Mouse (Mus musculus) midbrain, embryonic 15.5 days (tissue): ENCODE data around the gene Adam15. TPM values are rescaled to one million over a fixed set of nuclear protein-coding genes. Genes with fewer than 3 reads are reported as not detected.

Source experiments
- ATAC-seq: fragments of 200-750 bp; cut with Nextera tagmentation; replicated peaks from 2 replicates; pipeline ENCODE4 v1.8.0; 2017; ENCODE audit warnings: moderate TSS enrichment
- H3K27ac ChIP-seq: fragments of 300-500 bp; sonication (generic); 2 replicates; pipeline ENCODE4 v1.5.1; 2015; ENCODE audit warnings: mild to moderate bottlenecking, inconsistent platforms
- H3K27me3 ChIP-seq: fragments of 300-500 bp; sonication (generic); replicated peaks from 2 replicates; pipeline ENCODE4 v1.6.1; 2015; ENCODE audit warnings: inconsistent platforms
- H3K36me3 ChIP-seq: fragments of 300-500 bp; sonication (generic); replicated peaks from 2 replicates; pipeline ENCODE4 v1.6.1; 2015; ENCODE audit warnings: inconsistent platforms
- H3K4me1 ChIP-seq: fragments of 300-500 bp; sonication (generic); 2 replicates; pipeline ENCODE4 v1.6.1; 2015; ENCODE audit warnings: inconsistent platforms
- H3K4me2 ChIP-seq: fragments of 300-500 bp; sonication (generic); 2 replicates; pipeline ENCODE4 v1.6.1; 2015; ENCODE audit warnings: inconsistent platforms, mild to moderate bottlenecking, moderate library complexity
- H3K4me3 ChIP-seq: fragments of 300-500 bp; sonication (generic); 2 replicates; pipeline ENCODE4 v1.5.1; 2015; ENCODE audit warnings: mild to moderate bottlenecking, inconsistent platforms
- H3K9ac ChIP-seq: fragments of 300-500 bp; sonication (generic); 2 replicates; pipeline ENCODE4 v1.6.1; 2015; ENCODE audit warnings: mild to moderate bottlenecking, inconsistent platforms
- H3K9me3 ChIP-seq: fragments of 300-500 bp; sonication (generic); 2 replicates; pipeline ENCODE4 v1.6.1; 2016; ENCODE audit warnings: inconsistent platforms
- WGBS: fragments of 180-500 bp; shearing (Covaris S2); methylation state at CpG from one replicate; pipeline ENCODE4 v1.1.7; 2015; ENCODE audit warnings: mixed read lengths; 5-methylcytosine and 5-hydroxymethylcytosine counted together
- polyA plus RNA-seq: library from polyadenylated mRNA; unstranded; fragments of >200 nt; fragmentation: Nextera tagmentation; extraction: Ambion mirVana; gene quantifications from 2 replicates; pipeline ENCODE4 v1.2.1, GENCODE M21; 2015

Adam15 gene
- polyA plus RNA-seq, 1 experiment from 2014 or later, result 59.5 TPM

DNA sequence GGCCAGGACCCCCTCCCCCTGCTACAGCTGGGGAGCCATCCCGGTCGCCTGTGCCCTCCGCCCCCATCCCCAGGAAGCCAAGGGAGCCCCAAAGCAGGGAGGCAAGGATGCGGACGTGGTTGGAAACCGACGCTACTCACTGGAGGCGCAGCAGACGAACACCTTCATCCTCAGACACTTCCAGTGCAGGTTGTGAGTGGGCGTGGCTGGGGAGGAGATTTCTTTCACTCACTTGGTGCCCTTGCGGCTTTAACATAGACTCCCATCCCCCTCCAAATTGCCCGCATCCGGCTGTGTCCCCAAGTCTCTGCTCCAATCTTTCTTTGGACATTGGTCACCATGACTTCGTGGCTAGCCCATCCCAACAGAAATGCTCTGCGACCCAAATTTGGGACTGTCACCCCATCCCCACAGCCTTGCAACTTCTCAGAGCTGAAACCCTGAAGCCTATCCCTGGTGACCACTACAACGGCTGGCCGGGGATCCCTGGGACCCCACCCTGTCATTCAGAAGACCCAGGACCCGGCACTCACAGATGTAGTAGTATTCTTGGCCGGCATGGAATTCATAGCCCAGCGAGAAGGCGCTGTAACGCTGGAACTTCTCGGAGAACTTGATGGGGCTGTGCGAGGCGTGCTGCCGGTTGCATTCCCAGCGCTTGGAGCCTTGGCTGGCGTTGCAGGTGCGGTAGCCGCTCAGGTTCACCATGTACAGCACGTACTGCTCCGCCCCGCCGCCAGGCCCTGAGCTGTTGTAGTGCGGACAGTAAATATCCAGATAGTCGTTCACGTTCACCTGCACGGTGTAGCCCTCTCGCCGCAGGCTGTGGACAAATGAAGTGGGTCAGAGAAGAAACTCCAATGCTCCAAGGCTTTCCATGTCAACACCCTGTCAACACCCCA, 33.6 kb downstream of the Adam15 start:
- Histone ChIP-seq H3K27ac (0 out of 2 replicates have a peak overlapping the region, but pooled peaks have one; percentile 21), H3K9ac (0 out of 2 replicates have a peak overlapping the region, but pooled peaks have one; percentile 12), H3K4me2 (peak overlapping the region; percentile 39), H3K4me3 (peak overlapping the region; percentile 12; the same call in 1 of the 2 replicates), H3K9me3 (no peaks in the 10 kb centered on the region), H3K36me3 (no peaks in the 10 kb centered on the region; the same call in 1 of the 2 replicates), H3K4me1 (peaks cover 58% of the 10 kb centered on the region), H3K27me3 (peaks cover 19% of the 10 kb centered on the region)
- ATAC-seq, result 0 out of 2 replicates have a peak, but pooled peaks have one; percentile 25
- WGBS, result 7% methylated on average over 40 of the region's 40 CpGs

DNA sequence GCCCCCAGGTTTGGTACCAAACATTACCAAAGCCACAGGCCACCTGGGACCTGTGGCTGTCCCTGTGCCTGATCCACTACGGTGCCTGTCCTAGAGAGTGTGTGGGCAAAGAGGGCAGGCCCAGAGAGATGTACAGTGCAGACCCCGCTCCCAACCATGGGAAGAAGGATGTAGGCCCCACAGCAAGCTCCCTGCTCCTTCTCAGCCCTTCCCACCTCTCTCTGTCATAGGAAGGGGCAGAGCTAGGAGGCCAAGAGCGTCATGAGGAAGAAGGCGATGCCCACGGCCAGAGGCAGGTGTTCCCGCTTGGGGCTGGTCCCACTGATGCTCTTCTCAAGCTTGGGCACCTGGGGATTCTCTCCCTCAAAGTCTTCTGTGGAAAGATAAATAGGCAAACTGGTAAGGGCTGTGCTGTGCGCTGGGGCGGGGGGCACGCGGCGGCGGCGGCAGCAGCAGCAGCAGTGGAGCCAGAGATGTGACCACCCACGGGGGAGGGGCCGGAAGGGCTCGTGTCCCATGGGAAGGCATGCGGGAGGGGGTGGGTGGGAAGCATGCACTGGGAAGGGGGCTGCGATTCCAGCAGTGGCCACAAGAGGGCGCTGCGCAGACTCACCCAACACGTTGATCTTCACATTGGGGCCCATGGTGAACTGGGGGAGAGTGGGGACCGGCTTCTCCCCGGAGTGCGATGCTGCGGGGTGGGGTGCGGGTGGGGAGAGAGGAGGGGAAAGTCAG, 34.4 kb downstream of the Adam15 start:
- 5% methylated on average over 23 of the region's 26 CpGs for WGBS
- Histone ChIP-seq H3K4me3 (peak overlapping the region; percentile 12), H3K27me3 (peaks cover 19% of the 10 kb centered on the region), H3K9ac (no peak overlapping the region; the same call in 1 of the 2 replicates), H3K4me2 (peak overlapping the region; percentile 39), H3K9me3 (no peaks in the 10 kb centered on the region), H3K27ac (no peak overlapping the region), H3K4me1 (peaks cover 51% of the 10 kb centered on the region), H3K36me3 (no peaks in the 10 kb centered on the region; the same call in 1 of the 2 replicates)
- no peak for ATAC-seq

DNA sequence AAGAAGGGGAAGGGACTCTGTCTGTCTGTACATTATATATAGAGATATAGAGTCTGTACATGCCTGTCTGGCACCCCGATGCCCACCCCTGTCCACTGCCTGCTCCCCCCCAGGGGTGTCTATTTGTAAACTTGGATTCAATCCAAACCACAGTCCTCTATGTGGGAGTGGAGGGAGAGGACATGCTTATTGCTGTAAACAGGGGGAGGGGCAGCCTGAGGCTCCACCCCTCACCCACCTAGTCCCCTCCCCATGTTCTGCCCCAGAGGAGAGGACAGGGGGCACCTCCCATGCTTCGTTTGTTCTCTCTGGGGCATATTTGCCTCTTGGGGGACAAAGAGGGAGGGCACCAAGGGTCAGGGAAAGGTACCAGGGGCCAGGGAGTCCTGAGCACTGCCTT, 35.0 kb downstream of the Adam15 start:
- H3K4me1 ChIP-seq, result peaks cover 45% of the 10 kb centered on the region
- no peak for ATAC-seq
- H3K9me3 ChIP-seq, result no peaks in the 10 kb centered on the region
- 43% methylated on average over 2 of the region's 2 CpGs for WGBS
- peaks cover 19% of the 10 kb centered on the region for H3K27me3 ChIP-seq
- no peak overlapping the region for H3K27ac ChIP-seq
- H3K36me3 ChIP-seq, result no peaks in the 10 kb centered on the region; the same call in 1 of the 2 replicates
- H3K4me3 ChIP-seq, result no peak overlapping the region
- peak overlapping the region; percentile 39 for H3K4me2 ChIP-seq
- no peak overlapping the region; the same call in 1 of the 2 replicates for H3K9ac ChIP-seq

DNA sequence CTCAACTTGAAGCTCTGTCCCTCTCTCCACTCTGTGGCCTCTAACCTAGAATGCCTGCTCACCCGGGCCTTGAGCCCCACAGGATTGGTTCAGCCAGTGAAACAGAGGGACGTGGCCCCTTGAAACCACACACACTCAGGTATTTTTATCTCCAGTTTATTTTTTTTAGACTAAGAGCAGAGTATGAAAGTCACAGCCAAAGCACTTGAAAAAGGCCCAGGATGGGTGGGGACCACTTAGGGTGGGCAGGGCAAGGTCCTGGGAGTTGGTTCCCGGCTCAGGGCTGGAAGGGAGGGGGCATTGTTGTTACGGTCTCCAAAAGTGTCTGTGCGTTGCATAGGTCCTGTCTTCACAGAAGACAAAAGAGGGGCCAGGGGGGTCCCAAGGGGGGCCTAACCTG, 35.5 kb downstream of the Adam15 start:
- Histone ChIP-seq H3K4me3 (no peak overlapping the region), H3K27ac (no peak overlapping the region), H3K4me1 (peaks cover 41% of the 10 kb centered on the region), H3K4me2 (no peak overlapping the region), H3K27me3 (peaks cover 19% of the 10 kb centered on the region), H3K36me3 (no peaks in the 10 kb centered on the region; the same call in 1 of the 2 replicates), H3K9ac (no peak overlapping the region), H3K9me3 (no peaks in the 10 kb centered on the region)
- no peak for ATAC-seq
- 73% methylated on average over 5 of the region's 5 CpGs for WGBS

DNA sequence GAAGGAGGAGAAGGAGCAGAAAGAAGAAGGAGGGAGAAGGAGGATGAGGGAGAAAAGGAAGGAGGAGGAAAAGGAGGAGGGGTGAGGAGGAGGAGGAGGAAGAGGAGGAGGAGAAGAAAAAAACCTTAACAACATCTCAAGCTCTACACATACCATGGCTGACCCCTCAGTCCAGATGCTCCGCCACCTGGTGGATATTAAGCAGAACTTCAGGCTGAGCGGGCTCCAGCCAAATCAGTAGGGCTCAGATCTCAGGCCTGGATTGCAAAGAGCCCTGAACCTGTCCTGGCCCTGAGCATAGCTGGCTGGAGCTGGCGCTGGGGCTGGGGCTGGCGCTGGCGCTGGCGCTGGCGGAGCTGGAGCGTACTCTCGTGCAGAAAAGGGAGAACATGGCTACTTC, 41.7 kb downstream of the Adam15 start:
- no peak overlapping the region for H3K4me3 ChIP-seq
- no peaks in the 10 kb centered on the region for H3K9me3 ChIP-seq
- 2% methylated on average over 9 of the region's 9 CpGs for WGBS
- H3K36me3 ChIP-seq, result no peaks in the 10 kb centered on the region
- ATAC-seq, result peak; percentile 85
- no peak overlapping the region for H3K4me2 ChIP-seq
- H3K27ac ChIP-seq, result no peak overlapping the region
- no peaks in the 10 kb centered on the region for H3K27me3 ChIP-seq
- no peak overlapping the region for H3K9ac ChIP-seq
- H3K4me1 ChIP-seq, result 0 out of 2 replicates have a peak, but pooled peaks cover 2% of the 10 kb centered on the region

DNA sequence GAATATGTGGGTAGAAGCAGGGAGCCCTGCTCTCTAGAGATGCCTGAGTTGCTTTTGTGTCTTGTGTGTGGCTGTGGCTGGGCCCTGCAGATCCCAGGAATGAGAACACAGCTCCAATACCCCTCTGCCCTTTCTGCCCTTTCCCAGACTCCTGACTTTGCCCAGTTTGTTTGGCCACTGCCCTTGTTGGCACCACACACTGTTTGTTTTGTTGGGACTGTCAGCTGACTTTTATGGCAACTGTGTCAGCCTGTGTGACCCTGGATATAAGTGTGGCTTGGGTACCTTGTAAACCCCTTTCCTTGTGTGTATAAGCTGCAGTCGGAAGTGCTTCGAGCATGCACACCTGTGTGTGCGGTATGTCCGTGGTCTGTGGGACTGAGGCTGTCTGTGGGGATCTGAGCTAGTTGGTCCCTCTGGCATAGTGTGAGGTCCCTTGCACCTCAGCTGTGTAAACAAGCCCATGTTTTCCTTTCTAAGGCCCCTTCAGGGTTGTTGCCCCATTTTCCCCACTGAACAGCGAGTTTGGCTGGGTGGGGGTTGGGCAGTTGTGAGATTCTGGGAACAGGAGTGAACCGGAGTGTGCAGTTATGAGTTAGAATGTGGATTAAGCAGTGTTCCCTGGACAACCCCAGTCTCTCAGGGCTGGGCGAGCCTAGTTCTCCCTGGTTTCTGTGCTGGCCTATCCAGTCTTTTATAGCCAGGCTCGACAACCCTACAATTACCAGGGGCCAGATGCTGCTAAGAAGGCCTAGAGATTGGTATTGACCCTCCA, 44.1 kb downstream of the Adam15 start:
- WGBS, result 81% methylated on average over 8 of the region's 8 CpGs
- no peak overlapping the region for H3K9ac ChIP-seq
- H3K4me2 ChIP-seq, result no peak overlapping the region
- H3K36me3 ChIP-seq, result no peaks in the 10 kb centered on the region
- H3K9me3 ChIP-seq, result no peaks in the 10 kb centered on the region
- H3K27me3 ChIP-seq, result no peaks in the 10 kb centered on the region
- H3K27ac ChIP-seq, result no peak overlapping the region
- no peak for ATAC-seq
- H3K4me3 ChIP-seq, result no peak overlapping the region
- 0 out of 2 replicates have a peak, but pooled peaks cover 2% of the 10 kb centered on the region for H3K4me1 ChIP-seq

DNA sequence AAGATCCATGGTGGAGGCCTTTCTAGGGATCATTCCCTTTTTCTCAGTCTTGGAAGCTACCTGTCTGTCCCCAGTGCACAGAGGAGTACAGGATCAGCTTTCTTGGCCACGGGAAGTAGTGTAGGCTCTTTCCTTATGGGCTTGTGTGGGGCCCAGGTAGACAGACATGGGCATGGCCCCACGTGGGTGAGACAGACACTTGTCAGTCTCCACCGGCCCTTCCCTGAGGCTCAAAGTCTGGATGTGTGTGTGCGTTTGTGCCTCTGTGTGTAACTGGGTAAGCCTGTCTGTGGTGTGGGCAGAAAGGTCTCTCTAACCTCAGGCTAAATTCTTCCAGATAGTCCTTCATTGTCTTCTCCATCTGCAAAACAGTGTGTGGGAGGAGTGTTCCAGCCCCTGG, 44.7 kb downstream of the Adam15 start:
- no peaks in the 10 kb centered on the region for H3K36me3 ChIP-seq
- 77% methylated on average over 4 of the region's 4 CpGs for WGBS
- no peaks in the 10 kb centered on the region for H3K9me3 ChIP-seq
- no peak overlapping the region for H3K4me3 ChIP-seq
- no peak overlapping the region for H3K9ac ChIP-seq
- no peak overlapping the region for H3K4me2 ChIP-seq
- H3K27ac ChIP-seq, result no peak overlapping the region
- H3K27me3 ChIP-seq, result peaks cover 4% of the 10 kb centered on the region; the same call in 1 of the 2 replicates
- H3K4me1 ChIP-seq, result 0 out of 2 replicates have a peak, but pooled peaks cover 2% of the 10 kb centered on the region
- ATAC-seq, result no peak

DNA sequence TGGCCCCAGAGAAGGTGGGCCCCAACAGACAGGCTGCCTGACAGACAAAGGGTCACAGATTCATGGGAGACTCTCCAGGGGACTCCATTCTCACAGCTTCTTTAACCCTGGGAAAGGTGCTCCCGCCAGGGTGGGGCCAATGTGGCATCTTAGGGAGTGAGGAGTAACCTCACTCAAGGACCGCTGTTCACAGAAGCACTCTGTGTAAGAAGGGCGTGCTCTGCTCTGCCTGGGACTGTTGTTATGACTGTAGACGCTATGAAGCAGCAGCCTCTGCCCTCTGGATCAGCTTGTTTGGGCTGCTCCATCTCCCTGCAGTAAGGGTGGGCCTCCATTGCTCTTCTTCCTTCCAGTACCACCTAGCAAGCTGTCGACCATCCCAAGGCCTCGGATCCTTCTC, 45.4 kb downstream of the Adam15 start:
- Histone ChIP-seq H3K4me1 (peaks cover 5% of the 10 kb centered on the region; the same call in 1 of the 2 replicates), H3K27me3 (peaks cover 4% of the 10 kb centered on the region; the same call in 1 of the 2 replicates)

DNA sequence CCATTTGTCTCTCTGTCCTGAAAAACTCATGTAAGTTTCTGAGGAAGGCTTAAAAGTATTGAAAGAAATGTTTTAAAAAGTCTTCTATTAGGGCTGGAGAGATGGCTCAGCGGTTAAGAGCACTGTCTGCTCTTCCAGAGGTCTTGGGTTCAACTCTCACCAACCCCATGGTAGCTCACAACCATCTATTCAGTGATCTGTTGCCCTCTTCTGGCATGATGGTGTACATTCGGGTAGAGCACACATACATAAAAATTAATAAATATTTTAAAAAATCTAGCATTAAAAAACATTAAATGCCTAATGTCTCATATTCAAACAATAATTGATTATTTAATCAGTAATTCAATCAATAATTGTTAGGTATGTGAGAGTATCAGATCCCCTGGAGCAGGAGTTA, 49.3 kb downstream of the Adam15 start:
- ATAC-seq, result no peak
- Histone ChIP-seq H3K9ac (no peak overlapping the region), H3K9me3 (no peaks in the 10 kb centered on the region), H3K36me3 (no peaks in the 10 kb centered on the region), H3K4me3 (no peak overlapping the region), H3K4me1 (peaks cover 4% of the 10 kb centered on the region; the same call in 1 of the 2 replicates), H3K27ac (no peak overlapping the region), H3K4me2 (no peak overlapping the region), H3K27me3 (peaks cover 4% of the 10 kb centered on the region; the same call in 1 of the 2 replicates)
- 74% methylated on average over 2 of the region's 2 CpGs for WGBS

More for the DNA sequence above, 45.4 kb downstream of the Adam15 start:
- no peak for ATAC-seq
- Histone ChIP-seq H3K9ac (no peak overlapping the region), H3K4me2 (no peak overlapping the region), H3K9me3 (no peaks in the 10 kb centered on the region), H3K27ac (no peak overlapping the region), H3K36me3 (no peaks in the 10 kb centered on the region), H3K4me3 (no peak overlapping the region)
- WGBS, result 68% methylated on average over 6 of the region's 6 CpGs

DNA sequence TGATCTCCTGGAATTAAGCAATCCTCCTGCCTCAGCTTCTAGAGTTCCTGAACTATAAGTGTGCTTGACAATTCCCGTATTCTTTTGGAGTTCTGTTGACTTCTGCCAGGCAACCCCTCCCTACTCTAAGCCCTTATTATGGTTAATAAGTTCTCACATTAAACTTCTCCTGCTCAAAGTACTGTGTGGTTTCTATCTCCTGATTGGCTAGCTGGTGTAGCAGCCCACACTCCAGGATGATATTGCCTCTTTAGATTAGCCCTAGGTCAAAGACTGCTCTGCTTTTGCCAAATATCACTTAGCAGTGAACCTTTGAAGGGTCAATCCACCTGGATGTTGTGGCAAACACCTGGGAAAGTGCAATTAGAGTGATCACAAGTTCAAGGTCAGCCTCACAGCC, 49.7 kb downstream of the Adam15 start:
- ATAC-seq, result no peak
- Histone ChIP-seq H3K36me3 (no peaks in the 10 kb centered on the region), H3K9me3 (no peaks in the 10 kb centered on the region), H3K9ac (no peak overlapping the region), H3K4me1 (peaks cover 4% of the 10 kb centered on the region; the same call in 1 of the 2 replicates), H3K4me2 (0 out of 2 replicates have a peak overlapping the region, but pooled peaks have one; percentile 39), H3K27me3 (peaks cover 4% of the 10 kb centered on the region; the same call in 1 of the 2 replicates), H3K27ac (no peak overlapping the region), H3K4me3 (no peak overlapping the region)
- WGBS, result 52% methylated on average over 1 of the region's 1 CpGs

DNA sequence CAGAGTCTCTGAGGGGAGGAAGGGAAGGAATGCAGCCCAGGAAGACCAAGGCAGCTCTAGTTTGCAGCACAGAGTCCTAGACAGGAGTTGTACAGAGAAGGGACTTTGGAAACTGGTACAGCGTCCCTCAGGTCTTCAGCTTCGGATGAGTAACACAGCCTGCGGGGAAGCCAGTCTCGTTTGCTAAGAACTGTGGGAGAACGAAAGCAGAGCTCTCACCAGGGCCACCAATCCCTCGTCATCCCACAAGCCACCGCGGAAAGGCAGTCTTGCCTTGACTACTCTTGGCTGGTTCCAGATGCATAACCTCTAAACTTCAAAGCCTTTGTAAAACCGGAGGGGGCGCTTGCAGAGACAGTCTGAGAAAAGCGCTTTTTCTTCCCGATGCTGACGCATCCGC, 50.3 kb downstream of the Adam15 start:
- no peak overlapping the region for H3K9ac ChIP-seq
- no peak for ATAC-seq
- WGBS, result 4% methylated on average over 14 of the region's 14 CpGs

More for the DNA sequence above, 50.3 kb downstream of the Adam15 start:
- Histone ChIP-seq H3K4me2 (peak overlapping the region; percentile 39), H3K27ac (no peak overlapping the region), H3K4me1 (peaks cover 4% of the 10 kb centered on the region; the same call in 1 of the 2 replicates), H3K36me3 (no peaks in the 10 kb centered on the region), H3K9me3 (no peaks in the 10 kb centered on the region), H3K4me3 (0 out of 2 replicates have a peak overlapping the region, but pooled peaks have one; percentile 2), H3K27me3 (peaks cover 4% of the 10 kb centered on the region; the same call in 1 of the 2 replicates)
